Mouse (Mus musculus) heart, adult 9 months (tissue): ENCODE data around the gene Kptn.

Experiments
- DNase-seq, 2 experiments: peaks; one replicate each; pipeline ENCODE4 v3.0.0; 2022; ENCODE audit warnings: low spot score in 2 of 2

Kptn gene

GRCm38 (mm10) chr7:16119569-16120261 is at the start of gene Kptn:
Kptn (plus strand) TSS chr7:16119895.
- DNase-seq = peak; percentile 88 to 93

GRCm38 (mm10) chr7:16070846-16071245 is 48.8 kb upstream of the Kptn start:
- no peak for DNase-seq

DNA sequence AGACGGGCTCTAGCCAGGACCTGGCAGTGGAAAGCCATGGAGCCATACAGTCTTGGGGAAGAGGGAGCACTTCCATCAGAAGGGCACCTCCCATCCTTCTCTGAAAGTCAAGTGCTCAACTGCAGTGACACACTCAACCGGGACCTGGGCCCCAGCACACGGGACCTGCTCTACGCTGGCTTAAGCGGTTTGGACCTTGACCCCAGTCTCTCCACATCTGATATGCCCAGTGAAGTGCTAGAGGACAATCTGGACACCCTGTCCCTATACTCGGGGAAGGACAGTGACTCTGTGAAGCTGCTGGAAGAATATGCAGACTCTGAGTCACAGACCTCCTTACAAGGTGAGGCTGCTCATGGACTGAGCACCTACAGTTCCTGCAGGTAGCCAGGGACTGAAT is 47.8 kb upstream of the Kptn start:
- DNase-seq = no peak

GRCm38 (mm10) chr7:16079947-16080346 is 39.7 kb upstream of the Kptn start:
- DNase-seq = no peak

DNA sequence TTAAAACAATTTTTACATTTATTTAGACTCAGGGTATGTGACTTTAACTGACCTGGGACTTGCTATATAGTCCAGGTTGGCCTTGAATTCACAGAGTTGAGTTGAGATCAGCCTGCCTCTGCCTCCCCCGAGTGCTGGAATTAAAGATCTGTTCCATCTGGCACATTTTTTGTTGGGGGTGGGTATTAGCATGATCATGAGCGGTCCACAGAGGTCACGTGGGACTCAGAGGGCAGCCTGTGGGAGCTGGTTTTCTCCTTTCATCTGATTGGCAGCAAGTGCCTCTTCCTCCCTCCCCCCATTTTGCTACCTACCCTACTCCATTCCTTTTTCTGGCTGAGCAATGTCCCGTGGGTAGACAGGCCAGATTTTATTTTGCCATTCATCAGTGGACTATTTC is 39.1 kb upstream of the Kptn start:
- DNase-seq = no peak

DNA sequence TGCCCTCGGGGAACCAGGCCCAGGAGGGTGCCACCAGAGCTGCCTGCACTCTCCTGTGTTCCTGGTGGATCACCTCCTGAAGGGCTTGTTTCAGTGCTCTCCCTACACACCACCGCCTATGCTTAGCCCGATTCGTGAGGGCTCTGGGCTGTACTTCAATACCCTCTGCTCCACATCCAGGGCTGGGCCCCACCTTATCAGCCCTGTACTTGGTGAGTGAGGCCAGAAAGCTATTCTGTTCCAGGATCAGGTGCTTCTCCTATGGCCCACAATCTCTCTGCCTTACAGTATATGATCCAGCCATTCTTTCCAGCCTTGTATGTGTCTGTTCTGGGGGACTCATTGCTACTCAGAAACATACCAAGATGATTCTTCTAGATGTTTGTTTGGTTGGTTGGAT is 36.3 kb upstream of the Kptn start:
- no peak for DNase-seq

GRCm38 (mm10) chr7:16087587-16087986 is 32.1 kb upstream of the Kptn start:
- DNase-seq = no peak

DNA sequence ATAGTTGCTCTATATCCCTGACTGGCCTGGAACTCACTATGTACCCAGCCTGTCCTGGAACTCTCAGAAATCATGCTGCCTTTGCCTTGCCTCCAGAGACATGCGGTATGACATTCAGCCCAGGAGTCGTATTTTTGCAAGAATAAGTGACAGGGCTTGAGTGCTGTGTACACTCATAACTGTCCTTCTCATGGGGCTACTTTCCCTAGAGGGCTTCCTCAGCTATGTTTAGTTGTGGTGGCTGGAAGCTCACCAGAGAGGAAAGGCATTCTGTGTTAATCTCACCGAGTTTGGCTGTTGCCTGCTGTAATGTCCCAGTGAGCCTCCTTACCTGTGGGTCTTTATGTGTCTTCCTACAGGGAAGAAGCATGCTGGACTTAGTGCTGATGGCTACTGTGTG is 25.1 kb upstream of the Kptn start:
- DNase-seq = no peak

DNA sequence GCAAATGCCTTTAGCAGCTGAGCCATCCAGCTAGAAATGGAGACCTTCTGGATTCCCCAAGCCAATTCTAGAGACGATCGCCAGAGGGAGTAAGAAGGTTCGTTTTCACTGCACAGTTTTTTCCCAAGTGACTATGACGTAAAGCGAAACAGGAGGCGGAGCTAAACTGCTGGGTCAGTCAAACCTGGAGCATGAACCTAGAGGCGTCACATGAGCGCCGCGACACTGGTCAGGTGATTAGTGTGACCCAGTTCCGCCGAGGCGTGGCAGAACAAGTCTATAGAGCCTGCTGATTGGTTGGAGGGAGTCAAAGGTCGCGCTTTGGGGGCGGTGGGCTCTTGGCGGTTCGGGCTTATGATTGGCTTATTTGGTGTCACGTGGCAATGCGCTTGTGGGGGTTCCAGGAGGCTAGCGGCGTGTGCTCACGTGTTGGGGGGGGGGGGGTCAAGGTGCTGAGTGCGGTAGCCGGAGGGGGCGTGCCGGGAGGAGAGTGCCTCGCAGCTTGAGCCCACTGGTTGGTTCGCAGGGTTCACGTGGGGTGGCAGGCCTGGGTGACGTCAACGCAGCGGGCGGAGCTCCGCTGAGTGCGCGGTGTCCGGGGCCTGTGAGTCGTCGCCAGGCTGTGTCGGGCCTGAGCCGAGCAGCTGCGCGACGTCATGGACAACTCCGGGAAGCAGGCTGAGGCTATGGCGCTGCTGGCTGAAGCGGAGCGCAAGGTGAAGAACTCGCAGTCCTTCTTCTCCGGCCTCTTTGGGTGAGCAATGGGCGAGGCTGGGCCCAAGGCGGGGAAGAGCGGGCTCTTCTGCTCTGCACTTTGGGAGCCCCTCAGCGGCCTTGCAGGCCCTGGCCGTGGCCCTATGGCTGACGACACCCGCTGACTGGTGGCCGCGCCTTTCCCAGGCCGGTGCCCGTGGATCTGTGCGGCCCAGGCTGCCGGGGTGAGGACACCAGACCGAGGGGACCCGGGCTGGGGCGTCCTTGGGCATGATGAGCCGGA is 21.4 kb upstream of the Kptn start, which contains the start of gene Napa:
TSS of gene Napa (plus strand) at position 438 of the 997 bp plus-strand sequence.
- DNase-seq = peak; percentile 99 to 100

- DNase-seq = no peak
These were observed 19.8 kb upstream of the Kptn start for GRCm38 (mm10) chr7:16099901-16100300.

- DNase-seq = no peak
These were observed 18.6 kb upstream of the Kptn start for GRCm38 (mm10) chr7:16101081-16101480.

GRCm38 (mm10) chr7:16101726-16102475 is 17.8 kb upstream of the Kptn start:
- no peak for DNase-seq

GRCm38 (mm10) chr7:16102686-16103226 is 16.9 kb upstream of the Kptn start:
- no peak for DNase-seq

GRCm38 (mm10) chr7:16103760-16104159 is 15.9 kb upstream of the Kptn start:
- peak; percentile 19 to 21 for DNase-seq

- no peak for DNase-seq
These were observed 14.9 kb upstream of the Kptn start for GRCm38 (mm10) chr7:16104611-16105388.

GRCm38 (mm10) chr7:16108886-16109542 is 10.7 kb upstream of the Kptn start:
- no peak for DNase-seq

- no peak for DNase-seq
These were observed 9.5 kb upstream of the Kptn start for GRCm38 (mm10) chr7:16110158-16110557.

GRCm38 (mm10) chr7:16111284-16112090 is 8.2 kb upstream of the Kptn start:
- DNase-seq = no peak

- DNase-seq = no peak
These were observed 3.3 kb upstream of the Kptn start for GRCm38 (mm10) chr7:16116418-16116817.

DNA sequence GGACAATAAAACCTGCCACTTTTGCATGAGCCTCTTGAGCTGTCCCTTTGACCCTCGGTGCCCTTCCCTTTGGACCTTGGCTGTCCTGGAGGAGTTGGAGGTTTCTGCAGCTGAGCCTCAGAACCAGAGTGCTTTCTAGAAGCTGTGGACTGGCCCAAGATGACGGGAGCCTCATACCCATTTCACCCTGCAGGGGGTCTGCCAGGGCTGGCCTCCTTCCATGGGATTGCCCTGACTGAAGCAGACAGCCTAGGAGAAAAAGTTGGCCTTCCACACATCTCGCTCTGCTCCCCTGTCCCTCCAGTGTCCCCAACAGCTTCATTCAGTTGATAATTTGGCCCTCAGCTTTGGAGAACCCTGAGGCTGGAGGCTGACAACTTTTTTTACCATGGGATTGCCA is 2.6 kb upstream of the Kptn start:
- no peak for DNase-seq
